Mouse (Mus musculus) adrenal gland, adult 2 months (tissue): ENCODE measurements at regions not wholly inside any gene's neighbourhood (a gene's known extent, or its start where the extent isn't known, plus 50 kb on each side); places are given as distances from the start of the nearest gene placed in this dataset.

Experiments
- DNase-seq: peaks from one replicate; pipeline ENCODE4 v3.0.0; 2021

DNA sequence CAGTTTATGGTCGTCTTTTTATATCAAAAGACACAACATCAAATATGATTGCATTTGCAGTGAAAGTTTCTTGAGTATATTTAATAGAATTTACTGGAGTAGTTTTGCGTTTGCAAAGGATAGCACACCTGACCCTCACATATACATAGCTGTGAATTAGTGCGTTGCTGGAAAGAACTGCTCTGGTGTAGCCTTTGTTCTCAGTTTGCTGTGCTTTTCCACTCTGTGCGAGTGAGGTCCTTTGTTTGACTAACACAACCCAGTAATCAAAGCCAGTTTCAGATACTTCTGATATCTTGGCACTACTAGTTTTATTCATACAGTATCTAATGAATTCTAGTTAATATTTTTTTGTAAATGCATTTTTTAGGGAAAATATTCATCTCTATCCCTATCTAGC, 84.7 kb downstream of the Trim52 start:
- no peak for DNase-seq

DNA sequence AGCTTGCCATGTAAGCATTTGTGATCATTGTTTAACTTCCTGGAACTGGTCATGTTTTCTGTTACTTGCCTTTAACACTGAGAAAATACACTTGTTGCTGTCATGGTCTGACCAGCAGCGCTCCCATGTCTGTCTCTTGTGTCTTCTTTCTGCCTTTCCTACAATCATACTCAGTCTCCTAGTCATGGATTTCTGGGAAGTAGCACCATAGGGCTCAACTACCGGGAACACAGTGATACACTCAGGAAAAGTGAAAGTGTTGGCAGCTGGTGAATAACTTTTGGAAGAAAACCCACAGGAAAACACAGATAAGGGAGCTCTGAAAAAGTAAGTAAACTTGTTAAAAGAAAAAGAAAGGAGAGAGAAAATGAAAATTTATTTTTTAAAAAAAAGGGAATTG, 87.6 kb downstream of the Trim52 start:
- no peak for DNase-seq

GRCm38 (mm10) chr14:106194104-106194503, 88.1 kb downstream of the Trim52 start:
- no peak for DNase-seq

DNA sequence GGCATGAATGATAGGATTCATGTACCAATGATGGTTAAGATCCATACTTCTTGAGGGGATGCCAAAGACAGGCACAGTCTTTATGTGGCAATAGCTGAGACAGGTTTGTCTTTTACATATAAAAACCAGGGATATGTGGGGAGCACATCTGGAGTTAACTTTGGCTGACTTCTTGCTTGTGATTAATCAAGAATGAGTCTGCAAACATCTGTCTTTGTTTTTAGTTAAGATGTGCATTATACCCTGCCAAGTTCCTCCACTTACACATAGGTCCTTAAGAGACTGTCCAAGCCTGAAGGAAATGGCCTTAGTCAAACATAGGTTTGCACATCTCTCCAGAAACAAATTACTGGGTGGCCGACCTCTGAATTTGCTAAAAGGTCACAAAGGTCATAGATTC, 91.8 kb downstream of the Trim52 start:
- no peak for DNase-seq

- DNase-seq: no peak
Observed at GRCm38 (mm10) chr14:106199109-106199508, 93.1 kb downstream of the Trim52 start.

GRCm38 (mm10) chr14:106199536-106200319, 93.7 kb downstream of the Trim52 start:
- DNase-seq: no peak

DNA sequence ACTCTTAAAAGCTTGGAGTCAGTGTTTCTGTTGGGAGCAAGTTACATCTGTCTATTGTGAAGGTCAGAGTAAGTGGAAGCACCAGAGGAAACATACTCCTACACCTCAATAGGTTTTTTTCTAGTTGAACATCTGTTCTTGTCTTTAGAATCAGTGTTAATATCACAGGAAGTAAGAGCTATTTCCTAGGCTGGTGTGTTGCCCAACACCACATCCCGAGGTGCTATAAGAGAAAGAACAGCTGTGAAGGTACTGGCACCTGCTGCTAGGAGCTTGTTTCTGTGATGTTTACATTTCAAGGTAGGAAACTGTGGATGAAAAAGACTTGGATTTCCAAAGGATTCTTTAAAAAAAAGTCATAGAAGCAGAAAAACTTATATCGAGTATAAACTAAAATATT, 105.1 kb downstream of the Trim52 start:
- no peak for DNase-seq

DNA sequence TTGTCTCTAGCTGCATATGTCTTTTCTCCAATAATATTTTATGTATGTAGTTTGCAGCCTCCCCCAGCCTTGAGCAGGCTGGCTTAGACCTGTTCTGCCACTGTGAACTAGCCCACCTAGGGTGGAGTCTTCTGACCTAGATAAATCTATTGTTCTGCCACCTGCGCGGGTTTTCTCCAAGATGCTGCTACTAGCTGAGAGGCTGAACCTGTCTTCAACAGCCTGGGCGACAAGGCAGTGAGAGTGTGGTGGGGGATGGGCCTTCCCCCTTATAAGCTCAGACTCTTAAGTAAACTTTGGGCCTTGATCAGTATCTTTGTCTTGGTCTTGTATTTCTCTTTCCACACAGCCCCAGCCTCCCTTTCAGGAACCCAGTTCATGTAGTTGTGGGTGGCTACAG, 111.7 kb downstream of the Trim52 start:
- no peak for DNase-seq

GRCm38 (mm10) chr14:106219293-106219797, 113.3 kb downstream of the Trim52 start:
- no peak for DNase-seq

DNA sequence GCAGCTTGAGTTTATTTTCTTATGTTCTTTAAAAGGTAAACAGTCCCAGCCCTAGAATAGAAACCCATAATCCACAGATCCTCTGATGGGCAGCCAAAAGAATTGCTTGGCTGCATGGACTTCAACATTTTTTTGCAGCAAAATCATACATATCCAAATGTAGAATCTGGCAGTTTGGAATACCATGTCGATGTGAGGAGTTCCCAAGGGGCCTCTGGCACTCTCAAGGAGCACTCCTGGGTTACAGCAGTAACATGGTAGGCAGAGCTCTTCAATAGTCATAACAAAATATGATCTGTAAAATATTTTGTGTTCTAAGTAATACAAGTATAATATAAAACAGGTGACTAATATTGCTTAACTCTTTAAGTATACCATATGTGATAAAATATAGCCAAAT, 119.4 kb downstream of the Trim52 start:
- no peak for DNase-seq

GRCm38 (mm10) chr14:106241721-106242405, 135.9 kb downstream of the Trim52 start:
- DNase-seq: no peak

DNA sequence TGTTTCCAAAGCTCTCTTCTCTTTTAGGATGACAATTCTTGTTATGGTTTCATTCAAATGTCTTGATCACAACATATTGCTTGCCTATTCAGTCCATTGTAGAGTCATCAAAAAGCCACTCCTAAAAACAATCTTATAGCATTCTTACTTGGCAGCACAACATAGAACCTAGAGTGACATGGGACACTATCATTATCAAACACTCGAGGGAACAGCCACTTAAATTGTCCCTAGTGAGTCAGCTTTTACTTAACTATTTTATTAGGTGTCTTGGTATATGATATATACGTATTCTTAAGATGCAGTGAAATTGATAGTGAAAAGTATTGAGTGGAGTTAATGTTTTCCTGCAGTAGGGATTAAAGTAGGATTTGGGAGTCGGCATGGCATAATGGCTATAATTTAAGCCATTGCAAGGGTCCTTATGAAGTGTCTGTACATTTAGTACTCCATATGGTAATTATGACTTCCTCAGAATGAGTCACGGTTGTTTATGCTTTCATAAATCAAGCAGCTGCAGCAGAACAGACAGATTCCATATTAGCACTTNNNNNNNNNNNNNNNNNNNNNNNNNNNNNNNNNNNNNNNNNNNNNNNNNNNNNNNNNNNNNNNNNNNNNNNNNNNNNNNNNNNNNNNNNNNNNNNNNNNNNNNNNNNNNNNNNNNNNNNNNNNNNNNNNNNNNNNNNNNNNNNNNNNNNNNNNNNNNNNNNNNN, 153.6 kb downstream of the Trim52 start:
- no peak for DNase-seq

DNA sequence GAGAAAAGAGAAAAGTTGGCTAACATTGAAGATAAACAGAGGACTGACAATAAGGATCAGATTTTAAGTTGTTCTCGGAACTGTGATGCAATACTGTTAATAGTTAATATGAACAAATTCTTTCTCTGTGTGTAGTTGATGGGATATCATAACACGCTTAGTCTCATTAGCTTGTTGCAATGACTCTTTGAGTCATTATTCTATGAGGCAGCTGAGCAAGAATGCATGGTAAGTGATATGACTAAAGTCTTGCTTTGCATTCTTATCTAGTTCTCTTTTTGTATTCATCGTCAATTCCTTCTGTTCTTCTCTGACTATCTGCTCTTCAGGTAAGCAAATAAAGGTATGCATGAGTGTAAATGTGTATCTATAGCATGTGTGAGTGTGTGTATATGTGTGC, 159.3 kb downstream of the Trim52 start:
- no peak for DNase-seq

- peak; percentile 12 for DNase-seq
Observed at GRCm38 (mm10) chr14:106267679-106268561, 161.9 kb downstream of the Trim52 start.

- no peak for DNase-seq
Observed at GRCm38 (mm10) chr14:106269680-106270079, 163.7 kb downstream of the Trim52 start.

GRCm38 (mm10) chr14:106313558-106313957, 207.6 kb downstream of the Trim52 start:
- DNase-seq: no peak

DNA sequence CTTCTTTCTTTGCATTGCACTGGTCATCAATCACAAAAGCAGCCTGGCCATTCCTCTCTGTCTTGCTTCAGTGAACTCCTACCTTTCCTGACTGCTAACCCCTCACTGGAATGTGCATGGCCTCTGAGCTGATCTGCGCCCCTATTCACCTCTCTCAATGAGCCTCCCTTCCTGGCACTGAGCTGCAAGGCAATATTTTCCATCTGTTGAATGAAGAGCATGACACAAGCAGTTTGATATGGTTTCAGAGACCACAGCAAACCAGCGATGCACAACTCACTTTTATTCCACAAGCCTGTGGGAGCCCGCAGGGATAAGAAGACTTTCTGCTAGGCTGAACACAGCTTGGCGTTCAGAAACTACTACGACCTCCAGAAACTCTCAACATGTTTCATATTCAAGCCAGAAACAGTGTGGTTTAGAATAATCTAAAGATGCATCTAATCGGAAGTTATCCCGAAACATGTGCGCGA, 208.1 kb downstream of the Trim52 start:
- DNase-seq: no peak

DNA sequence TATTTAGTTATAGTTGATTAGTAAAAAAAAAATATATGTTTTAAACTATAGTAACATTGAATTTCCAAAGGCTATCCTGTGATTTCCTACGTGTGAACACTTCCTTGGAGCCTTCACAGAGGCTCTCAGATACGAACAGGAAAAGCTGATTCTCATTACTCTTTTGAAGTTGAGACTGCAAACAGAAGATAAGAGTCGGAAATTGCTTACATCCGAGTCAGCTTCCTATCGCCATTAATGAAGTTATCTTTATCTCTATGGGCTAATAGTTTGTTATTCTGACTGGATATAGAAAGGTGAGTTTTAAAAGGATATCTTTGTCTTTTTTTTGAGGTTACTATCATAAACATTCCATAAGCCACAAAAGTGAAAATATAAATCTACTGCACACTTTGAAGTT, 212.8 kb downstream of the Trim52 start:
- no peak for DNase-seq

- no peak for DNase-seq
Observed at GRCm38 (mm10) chr14:106327653-106328283, 221.8 kb downstream of the Trim52 start.

- no peak for DNase-seq
Observed at GRCm38 (mm10) chr14:106364767-106365623, 259.0 kb downstream of the Trim52 start.
